Mouse (Mus musculus) v-Abl transformed pro-B cells (cell line): ENCODE results near the gene Clasp1.

Source experiments
- in situ Hi-C, 2 experiments: fragments of 400-800 bp; cut with MboI; formaldehyde crosslinking; loops; one replicate each; pipeline ENCODE4 v1.15.1; 2025; ENCODE audit not compliant: unreplicated experiment in 2 of 2

The Clasp1 gene

GRCm38 (mm10) chr1:118446006-118446405 lies 57.1 kb downstream of the Clasp1 start:
- in situ Hi-C loops, result no loop called here

- in situ Hi-C loops, result no loop called here
Measured at GRCm38 (mm10) chr1:118447131-118447530, 58.3 kb downstream of the Clasp1 start.

- in situ Hi-C loops, result no loop called here
Measured at GRCm38 (mm10) chr1:118448214-118448613, 59.4 kb downstream of the Clasp1 start.

- in situ Hi-C loops, result no loop called here
Measured at GRCm38 (mm10) chr1:118450891-118451450, 62.1 kb downstream of the Clasp1 start.

- in situ Hi-C loops, result no loop called here
Measured at GRCm38 (mm10) chr1:118453577-118453976, 64.7 kb downstream of the Clasp1 start.

- in situ Hi-C loops, result loop anchor here in 1 of 2 experiments (5.0 kb wide), 1 partner anchor 63 kb away; no protein-coding TSS in a partner anchor
Measured at GRCm38 (mm10) chr1:118454817-118455216, 66.0 kb downstream of the Clasp1 start.

GRCm38 (mm10) chr1:118457256-118457882 lies 68.5 kb downstream of the Clasp1 start:
- in situ Hi-C loops, result loop anchor here in 1 of 2 experiments (5.0 kb wide), 1 partner anchor 65 kb away; no protein-coding TSS in a partner anchor

- in situ Hi-C loops, result loop anchor here in 1 of 2 experiments (5.0 kb wide), 1 partner anchor 66 kb away; no protein-coding TSS in a partner anchor
Measured at GRCm38 (mm10) chr1:118457883-118458259, 69.0 kb downstream of the Clasp1 start.

- in situ Hi-C loops, result loop anchor here in 1 of 2 experiments (5.0 kb wide), 1 partner anchor 66 kb away; no protein-coding TSS in a partner anchor
Measured at GRCm38 (mm10) chr1:118458279-118458678, 69.4 kb downstream of the Clasp1 start.

GRCm38 (mm10) chr1:118458963-118459920 lies 70.4 kb downstream of the Clasp1 start:
- in situ Hi-C loops, result loop anchor here in 1 of 2 experiments (5.0 kb wide), 1 partner anchor 67 kb away; no protein-coding TSS in a partner anchor

- in situ Hi-C loops, result loop anchor here in 1 of 2 experiments (5.0 kb wide), 2 partner anchors 93 to 138 kb away; partner anchors contain the start of gene Nifk
Measured at GRCm38 (mm10) chr1:118460716-118461115, 71.9 kb downstream of the Clasp1 start.

GRCm38 (mm10) chr1:118466041-118466440 lies 77.2 kb downstream of the Clasp1 start:
- in situ Hi-C loops, result loop anchor here in 1 of 2 experiments (5.0 kb wide), 2 partner anchors 94 to 139 kb away; no protein-coding TSS in a partner anchor

- in situ Hi-C loops, result no loop called here
Measured at GRCm38 (mm10) chr1:118472386-118472785, 83.5 kb downstream of the Clasp1 start.

GRCm38 (mm10) chr1:118476919-118477318 lies 88.1 kb downstream of the Clasp1 start:
- in situ Hi-C loops, result no loop called here

GRCm38 (mm10) chr1:118479246-118479645 lies 90.4 kb downstream of the Clasp1 start:
- in situ Hi-C loops, result no loop called here

GRCm38 (mm10) chr1:118480484-118481364 lies 91.9 kb downstream of the Clasp1 start:
- in situ Hi-C loops, result no loop called here

GRCm38 (mm10) chr1:118481365-118481702 lies 92.5 kb downstream of the Clasp1 start:
- in situ Hi-C loops, result no loop called here

GRCm38 (mm10) chr1:118481703-118482102 lies 92.8 kb downstream of the Clasp1 start:
- in situ Hi-C loops, result no loop called here

- in situ Hi-C loops, result no loop called here
Measured at GRCm38 (mm10) chr1:118482285-118483019, 93.6 kb downstream of the Clasp1 start.
